Mouse (Mus musculus): Measurements from ENCODE around the gene H2-M5. TPM values are rescaled to one million over a fixed set of nuclear protein-coding genes. Genes with fewer than 3 reads are reported as not detected.

Gene H2-M5
- polyA plus RNA-seq, 1 experiment = 16.0 TPM

DNA sequence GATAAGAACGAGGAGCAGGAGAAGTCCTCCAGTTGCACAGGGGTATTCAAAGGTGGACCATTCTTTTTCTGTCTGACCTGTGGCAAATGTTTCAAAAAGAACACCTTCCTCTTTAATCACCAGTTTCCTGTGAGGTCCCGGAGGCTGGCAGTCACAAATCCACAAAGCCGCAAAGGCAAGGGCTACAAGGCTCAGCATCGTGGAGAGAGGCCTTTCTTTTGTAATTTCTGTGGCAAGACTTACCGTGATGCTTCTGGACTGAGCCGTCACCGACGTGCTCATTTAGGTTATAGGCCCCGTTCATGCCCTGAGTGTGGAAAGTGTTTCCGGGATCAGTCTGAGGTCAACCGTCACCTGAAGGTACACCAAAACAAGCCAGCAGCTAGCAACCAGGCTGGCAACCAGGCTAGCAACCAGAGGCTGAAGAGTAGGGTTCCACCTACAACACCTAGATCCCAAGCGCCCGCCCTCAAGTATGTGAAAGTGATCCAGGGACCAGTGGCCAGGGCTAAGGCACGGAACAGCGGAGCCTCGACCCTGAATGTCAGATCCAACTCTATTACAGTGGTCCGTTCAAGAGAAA is 20.2 kb upstream of the H2-M5 start:
- TF ChIP-seq POLR2A (IDR thresholded peaks at IDR 0.05; ENCODE audit: borderline replicate concordance, extremely low read depth, insufficient read depth, insufficient read length, poor library complexity, severe bottlenecking) = no peak
- TF ChIP-seq CTCF (IDR thresholded peaks at IDR 0.05; ENCODE audit: borderline replicate concordance, extremely low read depth, insufficient read depth, insufficient read length) = no peak

DNA sequence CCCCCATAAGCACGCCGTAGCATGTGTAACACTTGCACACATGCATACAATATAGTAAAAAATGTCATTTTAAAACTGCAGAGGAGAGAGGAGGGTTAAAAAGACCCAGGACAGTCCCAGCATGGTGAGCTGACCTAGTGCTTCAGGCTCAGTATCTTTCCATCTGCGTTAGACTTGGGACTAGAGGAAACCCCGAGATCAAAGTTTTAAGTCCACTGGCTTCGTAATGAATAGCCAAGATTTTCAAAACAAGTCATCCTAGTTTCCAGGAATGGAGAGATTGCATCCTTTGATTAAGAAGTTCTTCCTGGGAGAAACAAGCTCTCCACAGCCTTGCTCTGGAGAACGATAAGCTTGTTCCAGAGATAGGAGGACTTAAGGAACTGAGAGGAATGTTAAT is 18.8 kb upstream of the H2-M5 start:
- TF ChIP-seq POLR2A (IDR thresholded peaks at IDR 0.05; ENCODE audit: borderline replicate concordance, extremely low read depth, insufficient read depth, insufficient read length, poor library complexity, severe bottlenecking) (no peak), CTCF (IDR thresholded peaks at IDR 0.05; ENCODE audit: borderline replicate concordance, extremely low read depth, insufficient read depth, insufficient read length) (no peak)
- DNase-seq (ENCODE audit: low read depth) = no peak

More for the DNA sequence above, 20.2 kb upstream of the H2-M5 start:
- DNase-seq (ENCODE audit: low read depth) = no peak

DNA sequence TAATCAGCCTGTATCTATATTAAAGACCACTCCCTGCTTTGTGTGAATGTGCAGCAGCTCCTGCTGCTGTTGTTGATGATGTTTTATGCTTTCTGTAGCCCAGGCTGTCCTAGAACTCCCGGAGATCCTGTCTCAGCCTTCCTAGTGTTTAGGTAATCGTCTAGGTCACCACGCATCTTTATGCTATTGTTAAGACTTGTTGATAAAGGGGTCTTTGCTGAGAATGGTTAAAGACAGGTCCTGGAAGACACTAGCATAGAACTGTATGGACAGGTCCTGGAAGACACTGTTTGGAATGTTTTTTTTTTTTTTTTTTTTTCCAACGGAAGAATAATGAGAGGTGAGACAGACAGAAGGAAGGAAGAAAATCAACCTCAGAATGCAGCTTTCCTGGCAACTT is 14.0 kb upstream of the H2-M5 start:
- peak; percentile 72 for DNase-seq (ENCODE audit: low read depth)
- TF ChIP-seq POLR2A (IDR thresholded peaks at IDR 0.05; ENCODE audit: borderline replicate concordance, extremely low read depth, insufficient read depth, insufficient read length, poor library complexity, severe bottlenecking) (no peak), CTCF (IDR thresholded peaks at IDR 0.05; ENCODE audit: borderline replicate concordance, extremely low read depth, insufficient read depth, insufficient read length) (no peak)

DNA sequence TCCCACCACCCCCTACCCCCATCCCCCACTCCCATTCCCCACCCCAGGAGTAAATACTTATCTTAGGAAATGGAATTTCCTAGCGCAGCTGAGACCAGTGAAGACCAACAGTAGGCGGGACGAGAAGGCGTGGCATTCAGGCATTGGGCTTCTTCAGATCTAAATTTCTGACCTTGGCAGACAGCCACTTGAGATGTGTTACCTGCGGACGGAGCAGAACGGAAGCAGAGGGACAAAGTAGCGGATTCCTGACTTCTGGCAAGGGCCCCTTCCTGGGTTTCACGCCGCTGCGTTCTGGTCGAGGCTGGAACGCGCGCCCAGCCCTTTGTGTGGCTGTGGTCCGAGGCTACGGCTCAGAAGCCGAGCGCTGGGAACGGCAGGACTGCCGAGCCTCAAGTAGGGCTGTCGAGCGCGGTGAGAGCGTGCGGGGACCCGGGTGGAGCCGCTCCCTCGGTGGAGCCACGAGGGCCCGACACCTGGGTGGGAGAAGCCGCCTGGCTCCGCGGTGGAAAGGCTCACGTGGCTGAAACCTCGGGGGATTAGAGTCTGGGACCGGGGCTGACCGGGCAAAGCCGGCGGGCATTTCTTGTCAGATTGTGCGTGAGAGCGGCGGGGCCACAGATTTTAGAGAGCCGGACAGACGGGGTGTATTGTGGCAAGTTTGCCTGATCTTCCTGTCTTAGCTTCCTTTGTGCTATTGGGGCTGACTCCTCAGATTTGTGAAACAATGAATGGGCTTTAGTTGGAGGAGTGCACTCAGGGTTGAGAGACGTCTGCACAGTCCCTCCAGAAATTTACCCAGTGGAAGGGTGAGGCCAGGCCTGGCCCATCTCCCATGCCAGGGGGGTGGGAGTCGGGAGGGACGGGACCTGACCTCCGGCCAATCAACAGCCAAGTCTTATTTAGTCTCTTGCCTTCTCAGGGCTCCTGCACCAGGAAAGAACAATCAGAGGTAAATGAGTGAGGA is 13.3 kb upstream of the H2-M5 start:
- peak; percentile 95 for DNase-seq (ENCODE audit: low read depth)
- TF ChIP-seq CTCF (IDR thresholded peaks at IDR 0.05; ENCODE audit: borderline replicate concordance, extremely low read depth, insufficient read depth, insufficient read length) = no peak
- peak; percentile 43; the same call in 1 of the 2 replicates for TF ChIP-seq POLR2A (IDR thresholded peaks at IDR 0.05; ENCODE audit: borderline replicate concordance, extremely low read depth, insufficient read depth, insufficient read length, poor library complexity, severe bottlenecking)

DNA sequence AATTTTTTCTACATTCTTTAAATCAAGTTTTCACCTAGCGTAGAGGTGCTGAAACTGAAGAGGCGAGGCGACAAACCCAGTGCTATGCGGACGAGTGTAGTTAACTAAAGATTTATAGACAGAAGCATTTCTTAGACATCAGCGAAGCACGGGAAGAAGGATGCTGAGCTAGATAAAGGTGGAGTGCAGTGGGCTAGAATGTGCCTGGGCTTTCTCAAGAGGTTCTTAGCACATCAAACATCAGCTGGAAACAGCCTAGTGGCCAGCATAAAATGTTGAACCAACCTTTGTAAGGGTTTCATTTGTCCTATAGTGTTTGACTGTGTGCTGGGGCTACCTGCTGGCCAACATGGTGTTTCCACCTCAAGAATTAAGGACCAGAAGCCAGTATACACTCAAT is 11.5 kb upstream of the H2-M5 start, which contains the start of gene Zfp57:
Gene Zfp57, plus strand, starts transcription at position 301 of the 400 bp plus-strand sequence.
- TF ChIP-seq POLR2A (IDR thresholded peaks at IDR 0.05; ENCODE audit: borderline replicate concordance, extremely low read depth, insufficient read depth, insufficient read length, poor library complexity, severe bottlenecking) = no peak
- no peak for TF ChIP-seq CTCF (IDR thresholded peaks at IDR 0.05; ENCODE audit: borderline replicate concordance, extremely low read depth, insufficient read depth, insufficient read length)
- DNase-seq (ENCODE audit: low read depth) = no peak

DNA sequence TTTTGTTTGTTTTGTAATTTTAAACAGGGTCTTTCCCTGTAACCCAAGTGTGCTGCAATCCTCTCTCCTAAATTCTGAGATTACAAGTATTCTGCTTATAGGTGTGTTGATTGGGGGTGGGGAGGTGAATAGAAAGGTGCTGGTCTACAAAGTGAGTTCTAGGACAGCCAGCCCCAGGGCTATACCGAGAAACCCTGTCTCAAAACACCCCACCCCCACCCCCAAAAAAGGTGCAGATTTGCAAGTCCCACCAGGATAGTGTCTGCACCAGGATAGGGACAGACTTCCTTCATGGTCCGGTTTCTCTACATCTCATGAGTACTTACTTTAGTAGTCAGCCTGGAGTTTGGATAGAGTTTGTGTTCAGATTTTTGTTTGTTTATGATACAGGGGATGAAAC is 9.1 kb upstream of the H2-M5 start:
- no peak for DNase-seq (ENCODE audit: low read depth)

DNA sequence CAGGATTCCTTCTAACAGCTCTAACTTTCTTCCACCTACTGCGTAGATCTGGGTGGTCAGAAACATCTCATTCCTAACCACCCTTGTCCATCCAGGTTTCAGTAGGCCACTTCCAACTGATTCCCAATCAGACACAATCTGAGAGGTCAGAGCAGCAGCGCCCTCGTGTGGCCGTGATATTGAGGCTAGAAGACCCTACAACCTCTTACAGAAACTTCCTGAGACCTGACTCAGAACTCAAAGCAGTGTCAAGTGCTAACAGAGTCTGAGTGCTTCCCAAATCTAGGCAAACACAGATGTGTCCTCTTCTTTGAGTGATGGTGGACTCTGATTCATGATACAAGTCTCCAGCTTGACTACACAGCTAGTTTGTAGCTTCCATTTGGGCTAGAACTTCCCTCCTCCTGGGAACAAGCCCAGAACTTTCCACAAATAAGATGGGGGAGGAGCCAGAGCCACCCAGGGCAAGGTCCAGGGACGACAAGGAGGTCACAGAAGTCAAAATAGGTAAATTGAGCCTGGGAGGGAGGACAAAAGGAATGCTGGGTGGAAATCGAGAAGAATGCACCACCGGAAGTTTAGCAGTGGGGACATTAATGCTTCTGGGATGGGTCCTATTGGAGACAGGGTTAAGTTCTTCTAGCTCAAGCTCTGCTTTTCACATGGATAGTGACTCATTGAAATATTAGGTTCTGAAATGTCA is 7.8 kb upstream of the H2-M5 start:
- TF ChIP-seq CTCF (IDR thresholded peaks at IDR 0.05; ENCODE audit: borderline replicate concordance, extremely low read depth, insufficient read depth, insufficient read length) (peak; percentile 80), POLR2A (IDR thresholded peaks at IDR 0.05; ENCODE audit: borderline replicate concordance, extremely low read depth, insufficient read depth, insufficient read length, poor library complexity, severe bottlenecking) (no peak)

More for the DNA sequence above, 9.1 kb upstream of the H2-M5 start:
- no peak for TF ChIP-seq POLR2A (IDR thresholded peaks at IDR 0.05; ENCODE audit: borderline replicate concordance, extremely low read depth, insufficient read depth, insufficient read length, poor library complexity, severe bottlenecking)

DNA sequence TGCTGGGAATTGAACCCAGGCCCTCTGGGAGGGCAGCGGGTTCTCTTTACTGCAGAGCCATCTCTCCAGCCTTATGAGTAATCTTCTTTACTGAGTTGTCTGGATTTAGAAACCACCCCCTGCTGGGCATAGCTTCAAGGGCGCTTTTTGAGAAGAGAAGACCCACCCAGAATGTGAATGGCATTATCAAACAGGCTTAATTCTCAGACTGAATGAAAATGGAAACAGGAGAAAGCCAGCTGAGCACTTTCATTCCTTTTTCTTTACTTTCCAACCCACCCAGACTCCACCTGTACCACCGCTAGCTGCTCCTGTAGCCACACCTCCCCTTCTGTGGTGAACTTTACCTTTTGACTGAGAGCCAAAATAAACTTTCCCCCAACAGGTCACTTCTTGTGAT is 6.1 kb upstream of the H2-M5 start:
- TF ChIP-seq POLR2A (IDR thresholded peaks at IDR 0.05; ENCODE audit: borderline replicate concordance, extremely low read depth, insufficient read depth, insufficient read length, poor library complexity, severe bottlenecking) (no peak), CTCF (IDR thresholded peaks at IDR 0.05; ENCODE audit: borderline replicate concordance, extremely low read depth, insufficient read depth, insufficient read length) (no peak)

More for the DNA sequence above, 7.8 kb upstream of the H2-M5 start:
- DNase-seq (ENCODE audit: low read depth) = peak; percentile 85

DNA sequence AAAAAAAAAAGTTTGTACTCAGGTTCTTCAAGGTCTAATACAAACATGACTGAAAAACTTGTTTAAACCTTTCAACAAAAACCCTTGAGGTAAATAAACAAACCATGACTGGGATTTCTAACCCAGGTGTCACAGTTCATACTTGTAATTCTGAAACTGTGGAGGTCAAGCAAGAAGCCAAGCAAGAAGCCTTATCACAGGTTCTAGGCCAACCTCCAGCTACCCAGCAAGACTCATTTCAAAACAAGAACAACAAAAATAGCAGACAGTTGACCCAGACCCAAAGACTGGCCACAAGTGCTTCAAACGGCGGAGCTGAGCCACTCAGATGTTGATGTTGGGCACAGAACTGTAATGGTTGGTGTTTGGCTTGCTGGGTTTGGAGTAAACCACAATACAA is 5.2 kb upstream of the H2-M5 start:
- DNase-seq (ENCODE audit: low read depth) = no peak
- TF ChIP-seq POLR2A (IDR thresholded peaks at IDR 0.05; ENCODE audit: borderline replicate concordance, extremely low read depth, insufficient read depth, insufficient read length, poor library complexity, severe bottlenecking) = no peak
- TF ChIP-seq CTCF (IDR thresholded peaks at IDR 0.05; ENCODE audit: borderline replicate concordance, extremely low read depth, insufficient read depth, insufficient read length) = no peak

More for the DNA sequence above, 6.1 kb upstream of the H2-M5 start:
- no peak for DNase-seq (ENCODE audit: low read depth)

DNA sequence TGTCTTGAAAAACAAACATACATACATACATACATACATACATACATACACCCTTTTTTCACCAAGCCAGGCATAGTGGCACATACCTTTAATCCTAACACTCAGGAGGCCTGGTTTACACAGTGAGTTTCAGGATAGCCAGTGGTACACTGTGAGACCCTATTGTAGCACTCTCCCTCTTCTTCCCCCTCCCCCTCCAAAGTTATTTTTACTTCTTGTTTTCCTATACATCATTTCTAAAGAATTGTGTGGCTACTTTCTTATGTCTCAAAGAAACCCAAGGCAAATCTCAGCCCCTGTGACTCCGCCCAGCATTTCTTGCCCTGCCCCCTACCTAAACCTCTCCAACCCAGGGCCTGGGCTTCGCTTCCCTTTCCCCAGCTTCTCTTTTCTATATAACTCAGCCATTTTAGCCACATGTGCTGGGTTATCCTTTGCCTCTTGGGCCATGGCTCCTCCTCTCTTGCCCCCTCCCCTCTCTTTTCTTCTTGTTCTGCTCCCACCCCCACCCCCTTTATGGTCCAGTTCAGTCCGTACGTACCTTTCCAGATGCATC is 4.5 kb upstream of the H2-M5 start:
- no peak for DNase-seq (ENCODE audit: low read depth)

More for the DNA sequence above, 4.5 kb upstream of the H2-M5 start:
- no peak for TF ChIP-seq CTCF (IDR thresholded peaks at IDR 0.05; ENCODE audit: borderline replicate concordance, extremely low read depth, insufficient read depth, insufficient read length)
- TF ChIP-seq POLR2A (IDR thresholded peaks at IDR 0.05; ENCODE audit: borderline replicate concordance, extremely low read depth, insufficient read depth, insufficient read length, poor library complexity, severe bottlenecking) = no peak

All from brain, embryonic 14.5 days (tissue).